Mouse (Mus musculus) gastrocnemius, adult 8-10 months (tissue): Measurements from ENCODE around the gene Pon1. TPM values are rescaled to one million over a fixed set of nuclear protein-coding genes. Genes with fewer than 3 reads are reported as not detected.

Experiments
- DNase-seq, 2 experiments: peaks; one replicate each; pipeline ENCODE4 v3.0.0; 2022; ENCODE audit warnings: low spot score in 2 of 2
- total RNA-seq, 4 experiments: library from RNA; stranded (reverse); gene quantifications; 2 replicates each; pipeline ENCODE4 v1.2.4; 2022

The Pon1 gene
- total RNA-seq, 4 experiments from 2014 or later, result 0.38 to 0.51 TPM; not detected in 2

DNA sequence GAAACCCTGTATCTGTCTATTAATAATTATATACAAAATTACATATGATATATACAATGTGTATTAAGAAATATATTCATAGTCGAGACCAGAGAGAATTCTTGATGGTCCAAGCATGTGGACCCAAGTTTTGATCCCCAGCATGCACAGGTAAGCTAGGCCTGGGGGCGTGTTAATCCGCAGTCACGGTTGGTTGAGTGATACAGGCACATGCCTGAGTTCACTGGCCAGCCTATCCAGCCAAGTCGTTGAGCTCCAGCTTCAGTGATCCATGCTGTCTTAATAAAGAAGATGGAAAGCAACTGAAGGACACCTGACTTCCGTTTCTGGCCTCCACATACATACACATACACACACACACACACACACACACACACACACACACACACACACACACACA lies 57.7 kb downstream of the Pon1 start:
- no peak for DNase-seq

GRCm38 (mm10) chr6:5134986-5135385 lies 58.8 kb downstream of the Pon1 start:
- no peak for DNase-seq

GRCm38 (mm10) chr6:5129364-5130093 lies 64.2 kb downstream of the Pon1 start:
- DNase-seq, result no peak

GRCm38 (mm10) chr6:5120229-5120628 lies 73.5 kb downstream of the Pon1 start:
- no peak for DNase-seq

- no peak for DNase-seq
These were observed 74.4 kb downstream of the Pon1 start for GRCm38 (mm10) chr6:5119181-5119910.

Other genes starting within 250 kb of the Pon1 start
- gene Pon3, start 62.3 kb upstream of the Pon1 start, total RNA-seq, result 10 to 100 TPM; 30.9 to 49.5 (median 36.0) TPM
- 10 to 100 TPM; 15.1 to 19.2 (median 18.5) TPM for gene Pon2, start 104.5 kb upstream of the Pon1 start, total RNA-seq
- 10 to 100 TPM in 2 of 4 experiments, 1 to 10 TPM in 2; 8.2 to 16.9 (median 11.2) TPM for gene Asb4, start 189.4 kb upstream of the Pon1 start, total RNA-seq